In genomic region chr11:106928935-106929334, GRCm38 (mm10) we compare ENCODE assay signal across 14 mouse cellular contexts. TPM values are rescaled to one million over a fixed set of nuclear protein-coding genes. Genes with fewer than 3 reads are reported as not detected.
DNase-seq lines count a peak whose midpoint lies in the region; ATAC-seq and TF ChIP-seq lines count a peak whose summit lies in the region.
"Had no signal": no experiment of that assay in that cellular context is flagged by ENCODE, and none has a peak within 500 bp of the region (broad histone marks: within the 10 kb centered on the region; RNA-seq: fewer than 3 reads in every experiment).

No protein-coding gene starts in this region.

- 61% methylated on average over 2 of the region's 2 CpGs for WGBS in liver, postnatal 0 days (ENCODE audit: insufficient replicate concordance)

- intact Hi-C loops in left cerebral cortex, adult 2 months (cut with DNase I): no loop called here

- no peaks in the 10 kb centered on the region for H3K27me3 ChIP-seq in liver, postnatal 0 days (ENCODE audit: insufficient read depth, low read length)
- H3K27me3 ChIP-seq: heart, embryonic 13.5 days; hindbrain, embryonic 13.5 days had no signal

- no peak for TF ChIP-seq EP300 in liver, postnatal 0 days (IDR thresholded peaks at IDR 0.05; ENCODE audit: low read depth)

- peak; percentile 34 for TF ChIP-seq CTCF in left cerebral cortex, adult 2 months (IDR thresholded peaks at IDR 0.05)
- TF ChIP-seq CTCF in liver, postnatal 0 days (IDR thresholded peaks at IDR 0.05; ENCODE audit: low read depth): peak; percentile 46

- no peak overlapping the region for H3K27ac ChIP-seq in left cerebral cortex, adult 2 months
- no peak overlapping the region for H3K27ac ChIP-seq in liver, postnatal 0 days (ENCODE audit: low read depth)
- H3K27ac ChIP-seq: embryonic facial prominence, embryonic 10.5 days; heart, embryonic 13.5 days; hindbrain, embryonic 13.5 days had no signal

- H3K4me2 ChIP-seq in liver, postnatal 0 days (ENCODE audit: low read depth, low read length): no peak overlapping the region
- H3K4me2 ChIP-seq: heart, embryonic 13.5 days; hindbrain, embryonic 13.5 days had no signal

- H3K9ac ChIP-seq in liver, postnatal 0 days (replicated peaks): no peak overlapping the region
- H3K9ac ChIP-seq: heart, embryonic 13.5 days; hindbrain, embryonic 13.5 days had no signal

- peak; percentile 56 for DNase-seq in CD4-positive, CD25-positive, alpha-beta regulatory T cell, adult 2 months (ENCODE audit: low read depth, low spot score)
- no peak for DNase-seq in left cerebral cortex, adult 2 months (ENCODE audit: extremely low spot score in 1 of 2, low spot score in 2 of 2)
- no peak for DNase-seq in left cerebral cortex, adult 8-10 months (ENCODE audit: low spot score in 2 of 2)
- peak; percentile 58 for DNase-seq in ES-CJ7 (ENCODE audit: low read depth, low spot score)
- DNase-seq in liver, postnatal 0 days: no peak
- DNase-seq in right cerebral cortex, postnatal 4 days: no peak
- DNase-seq in ovary, postnatal 14 days (ENCODE audit: low spot score): no peak
- DNase-seq: cerebellum, adult 9-10 months had no signal

- H3K36me3 ChIP-seq in liver, postnatal 0 days (replicated peaks; ENCODE audit: insufficient read depth, low read length): no peaks in the 10 kb centered on the region
- H3K36me3 ChIP-seq: embryonic facial prominence, embryonic 10.5 days; heart, embryonic 13.5 days; hindbrain, embryonic 13.5 days had no signal

- no peak overlapping the region for H3K4me3 ChIP-seq in left cerebral cortex, adult 2 months
- H3K4me3 ChIP-seq in liver, postnatal 0 days (ENCODE audit: low read depth, low read length): no peak overlapping the region
- H3K4me3 ChIP-seq: embryonic facial prominence, embryonic 10.5 days; heart, embryonic 13.5 days; hindbrain, embryonic 13.5 days; megakaryocyte, embryonic 14.5 days; myocyte had no signal

- H3K4me1 ChIP-seq in liver, postnatal 0 days (ENCODE audit: insufficient read depth): no peaks in the 10 kb centered on the region
- H3K4me1 ChIP-seq: embryonic facial prominence, embryonic 10.5 days; heart, embryonic 13.5 days; hindbrain, embryonic 13.5 days had no signal

- H3K9me3 ChIP-seq in liver, postnatal 0 days (ENCODE audit: low read length): no peaks in the 10 kb centered on the region
- H3K9me3 ChIP-seq: hindbrain, embryonic 13.5 days had no signal

- ATAC-seq in CD4-positive, CD25-positive, alpha-beta regulatory T cell, adult 4 months: no peak
- no peak for ATAC-seq in liver, postnatal 0 days

RNA-seq across cellular contexts. Expression of gene Smurf2, which starts 8.4 kb away (rescaled TPM):
- 10 to 100 TPM; 12.2 to 16.1 TPM for polyA plus RNA-seq in CD4-positive, CD25-positive, alpha-beta regulatory T cell, adult 4 months (2017; shearing (Covaris generic))
- total RNA-seq in left cerebral cortex, adult 2 months (2021): 10 to 100 TPM; 25.7 to 28.3 TPM
- 10 to 100 TPM; 26.7 to 31.8 (median 29.4) TPM for total RNA-seq in left cerebral cortex, adult 8-10 months (2022)
- polyA plus RNA-seq in liver, postnatal 0 days (2015; fragmentation: Nextera tagmentation; extraction: Ambion mirVana): 4.5 and 4.8 TPM in 2 replicates

Comparison
In these comparisons a context has a peak if more than half of its experiments do, and no peak if none do; other contexts are left out.
1. DNase-seq: peak in CD4-positive, CD25-positive, alpha-beta regulatory T cell, adult 2 months (single experiment) and ES-CJ7 (single experiment); none in left cerebral cortex, adult 2 months (0 of 2), left cerebral cortex, adult 8-10 months (0 of 2), liver, postnatal 0 days (single experiment), right cerebral cortex, postnatal 4 days (single experiment) and ovary, postnatal 14 days (single experiment).